In the genomic region with DNA sequence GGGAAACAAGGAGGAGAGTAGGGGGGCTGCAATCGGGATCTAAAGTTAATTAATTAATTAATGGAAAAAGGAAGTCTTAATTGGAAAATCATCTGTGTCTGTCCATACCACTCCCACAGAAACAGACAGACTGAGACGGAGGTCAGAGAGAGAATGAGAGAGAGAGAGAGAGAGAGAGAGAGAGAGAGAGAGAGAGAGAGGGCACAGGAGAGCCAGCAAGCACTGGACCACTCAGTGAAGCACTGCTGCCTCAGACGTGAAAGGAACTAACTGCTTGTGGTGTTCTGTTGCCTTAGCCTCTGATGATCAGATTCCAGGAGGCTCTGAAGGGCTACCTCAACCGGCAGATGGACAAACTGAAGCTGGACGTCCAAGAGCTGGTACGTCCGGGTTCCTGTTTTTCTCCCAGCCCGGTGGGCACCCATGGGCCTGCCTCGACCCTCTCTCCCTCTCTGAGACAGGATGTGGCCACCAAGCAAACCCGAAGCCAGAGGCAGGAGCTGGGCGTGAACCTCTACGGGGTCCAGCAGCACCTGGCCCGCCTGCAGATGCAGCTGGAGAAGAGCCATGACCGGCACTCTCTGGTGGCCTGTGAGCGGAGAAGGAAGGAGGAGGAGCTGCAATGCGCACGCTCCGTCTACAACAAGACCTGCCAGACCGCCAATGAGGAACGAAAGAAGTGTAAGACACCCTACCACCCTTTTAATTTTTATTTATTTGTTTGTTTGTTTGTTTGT, we compare ENCODE assay signal across 8 mouse cellular contexts. TPM values are rescaled to one million over a fixed set of nuclear protein-coding genes. Genes with fewer than 3 reads are reported as not detected.
DNase-seq lines count a peak whose midpoint lies in the region; ATAC-seq lines count a peak whose summit lies in the region.

No protein-coding gene starts in this region.

- no peaks in the 10 kb centered on the region for H3K9me3 ChIP-seq in forebrain, embryonic 13.5 days (replicated peaks)

- H3K4me1 ChIP-seq in forebrain, embryonic 13.5 days, result peaks cover 16% of the 10 kb centered on the region

- H3K9ac ChIP-seq in forebrain, embryonic 13.5 days, result peak overlapping the region; percentile 6; the same call in 1 of the 2 replicates

- ATAC-seq in forebrain, embryonic 13.5 days, result peak; percentile 44
- no peak for ATAC-seq in erythroid progenitor cell, adult 5-6 weeks (replicated peaks; ENCODE audit: low FRiP score, poor library complexity, severe bottlenecking)

- peak overlapping the region; percentile 24 for H3K4me3 ChIP-seq in forebrain, embryonic 13.5 days

- peak; percentile 52 for DNase-seq in testis, postnatal 10 days (ENCODE audit: low spot score)
- no peak for DNase-seq in testis, postnatal 14 days (ENCODE audit: low spot score)
- DNase-seq in induced T-regulatory cell, adult 2 months (ENCODE audit: low read depth), result peak; percentile 79
- DNase-seq in lung, postnatal 10 days, result peak; percentile 45
- DNase-seq in spleen, postnatal 36 days (ENCODE audit: low spot score in 2 of 2), result peak; percentile 61 to 63
- DNase-seq in left cerebral cortex, adult 18-20 months (ENCODE audit: low spot score in 2 of 2), result no peak

- H3K27me3 ChIP-seq in forebrain, embryonic 13.5 days, result no peaks in the 10 kb centered on the region

- 35% methylated on average over 20 of the region's 20 CpGs for WGBS in forebrain, embryonic 13.5 days

- H3K4me2 ChIP-seq in forebrain, embryonic 13.5 days, result peak overlapping the region; percentile 47

- no peak overlapping the region for H3K27ac ChIP-seq in forebrain, embryonic 13.5 days

- H3K36me3 ChIP-seq in forebrain, embryonic 13.5 days (ENCODE audit: poor library complexity, severe bottlenecking), result peaks cover 56% of the 10 kb centered on the region

RNA-seq across cellular contexts. Expression of a gene that starts 9.4 kb away (rescaled TPM):
- polyA plus RNA-seq in forebrain, embryonic 13.5 days (2015; fragmentation: Nextera tagmentation; extraction: Ambion mirVana), result 14.3 and 17.2 TPM in 2 replicates
- total RNA-seq in left cerebral cortex, adult 18-20 months (2021), result under 1 TPM; 0.70 to 0.91 TPM
- not detected in 2 replicates for total RNA-seq in erythroid progenitor cell, adult 5-6 weeks (2015; ENCODE audit: low replicate concordance)
- total RNA-seq in erythroid progenitor cell, adult 5-6 weeks (2017; ENCODE audit: low replicate concordance), result 0.13 and 1.9 TPM in 2 replicates

RNA-seq across cellular contexts. Expression of a gene that starts 9.4 kb away (rescaled TPM):
- 45.3 and 46.0 TPM in 2 replicates for polyA plus RNA-seq in forebrain, embryonic 13.5 days (2015; fragmentation: Nextera tagmentation; extraction: Ambion mirVana)
- total RNA-seq in left cerebral cortex, adult 18-20 months (2021), result 10 to 100 TPM; 24.8 to 27.5 TPM
- 0.84 and 1.1 TPM in 2 replicates for total RNA-seq in erythroid progenitor cell, adult 5-6 weeks (2015; ENCODE audit: low replicate concordance)
- 0.26 TPM in 1 of 2 replicates, not detected in the other for total RNA-seq in erythroid progenitor cell, adult 5-6 weeks (2017; ENCODE audit: low replicate concordance)

RNA-seq across cellular contexts. Expression of a gene that starts 30.0 kb away (rescaled TPM):
- polyA plus RNA-seq in forebrain, embryonic 13.5 days (2015; fragmentation: Nextera tagmentation; extraction: Ambion mirVana), result 26.8 and 33.6 TPM in 2 replicates
- total RNA-seq in left cerebral cortex, adult 18-20 months (2021), result 100 to 1,000 TPM; 242 to 279 TPM
- 4.2 and 8.6 TPM in 2 replicates for total RNA-seq in erythroid progenitor cell, adult 5-6 weeks (2015; ENCODE audit: low replicate concordance)
- 5.6 and 17.9 TPM in 2 replicates for total RNA-seq in erythroid progenitor cell, adult 5-6 weeks (2017; ENCODE audit: low replicate concordance)

Comparison
In these comparisons a context has a peak if more than half of its experiments do, and no peak if none do; other contexts are left out.
1. DNase-seq: peak in testis, postnatal 10 days (single experiment), induced T-regulatory cell, adult 2 months (single experiment), lung, postnatal 10 days (single experiment) and spleen, postnatal 36 days (2 of 2); none in testis, postnatal 14 days (single experiment) and left cerebral cortex, adult 18-20 months (0 of 2).
2. RNA of a gene that starts 9.4 kb away (total RNA-seq): 24.8 to 27.5 TPM in left cerebral cortex, adult 18-20 months; 0.26 to 1.1 TPM in erythroid progenitor cell, adult 5-6 weeks; every median in the first group is over 10 times any median in the second.
3. RNA of a gene that starts 30.0 kb away (total RNA-seq): 242 to 279 TPM in left cerebral cortex, adult 18-20 months; 4.2 to 17.9 TPM in erythroid progenitor cell, adult 5-6 weeks; every median in the first group is over 10 times any median in the second.